Mouse (Mus musculus): ENCODE data around the gene Sult2b1. TPM values are rescaled to one million over a fixed set of nuclear protein-coding genes. Genes with fewer than 3 reads are reported as not detected.

Sult2b1 gene
- polyA plus RNA-seq, 1 experiment from 2014 or later, result 0.07 TPM

DNA sequence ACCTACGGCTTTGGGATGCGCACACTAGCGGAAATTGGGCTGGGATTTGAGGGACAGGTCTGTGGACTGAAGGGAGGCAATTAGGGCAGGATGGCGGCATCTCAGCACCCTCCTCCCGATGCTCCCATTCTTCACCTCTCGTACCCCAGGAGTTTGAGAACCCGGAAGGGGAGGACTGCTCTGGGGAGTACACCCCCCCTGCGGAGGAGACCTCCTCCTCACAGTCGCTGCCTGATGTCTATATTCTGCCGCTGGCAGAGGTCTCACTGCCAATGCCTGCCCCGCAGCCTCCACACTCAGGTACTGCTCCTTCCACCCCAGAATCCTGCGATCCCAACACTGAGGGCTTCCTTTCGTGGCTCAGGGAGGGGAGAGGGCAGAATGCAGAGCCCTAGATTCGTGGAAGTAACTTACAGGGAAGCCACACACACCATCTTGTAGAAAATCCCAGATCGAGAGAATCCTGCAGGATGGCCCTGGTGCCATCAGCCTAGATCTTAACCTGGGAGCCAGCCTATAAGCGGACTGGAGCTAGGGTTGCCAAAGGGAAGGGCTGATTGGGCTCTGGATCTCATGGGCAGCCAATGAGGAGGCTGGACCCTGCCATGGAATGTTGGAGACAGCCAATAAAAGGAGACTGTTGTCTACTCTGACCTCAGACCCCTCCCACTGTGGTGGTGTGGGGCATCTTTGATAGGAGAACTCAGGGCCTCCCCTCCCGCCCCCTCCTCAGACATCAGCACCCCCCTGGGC is 2.4 kb upstream of the Sult2b1 start:
- Histone ChIP-seq H3K4me1 (replicated peaks) (peaks cover 18% of the 10 kb centered on the region), H3K4me3 (replicated peaks) (no peak overlapping the region), H3K9me3 (replicated peaks) (no peaks in the 10 kb centered on the region), H3K27ac (replicated peaks) (no peak overlapping the region), H3K27me3 (peaks cover 83% of the 10 kb centered on the region), H3K36me3 (replicated peaks) (no peaks in the 10 kb centered on the region), H3K4me2 (no peak overlapping the region), H3K9ac (no peak overlapping the region)
- WGBS (ENCODE audit: insufficient replicate concordance), result 9% methylated on average over 17 of the region's 17 CpGs
- ATAC-seq (ENCODE audit: insufficient read depth), result no peak

DNA sequence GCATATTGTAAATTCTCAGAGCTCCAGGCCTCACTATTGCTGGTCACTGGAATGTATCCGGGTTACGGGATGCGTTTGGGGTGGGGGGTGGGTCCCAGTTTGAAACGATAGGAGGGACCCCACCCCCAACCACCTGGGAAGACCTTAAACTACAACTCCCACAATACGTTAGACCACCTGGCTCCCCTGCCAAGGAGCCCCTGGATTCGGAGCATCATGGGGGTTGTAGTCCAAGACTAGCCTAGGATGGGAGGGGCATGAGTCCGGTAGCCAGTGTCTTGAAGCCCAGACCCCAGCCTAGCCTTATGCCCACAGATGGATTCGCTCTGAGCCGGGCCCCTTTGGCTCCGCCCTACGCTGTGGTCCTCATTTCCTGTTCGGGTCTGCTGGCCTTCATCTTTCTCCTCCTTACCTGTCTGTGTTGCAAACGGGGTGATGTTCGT is 1.7 kb upstream of the Sult2b1 start:
- Histone ChIP-seq H3K4me1 (replicated peaks) (peaks cover 18% of the 10 kb centered on the region), H3K36me3 (replicated peaks) (no peaks in the 10 kb centered on the region), H3K27ac (replicated peaks) (no peak overlapping the region), H3K4me3 (replicated peaks) (no peak overlapping the region), H3K9me3 (replicated peaks) (no peaks in the 10 kb centered on the region), H3K9ac (no peak overlapping the region), H3K4me2 (no peak overlapping the region; the same call in 1 of the 2 replicates), H3K27me3 (peaks cover 81% of the 10 kb centered on the region)
- 6% methylated on average over 14 of the region's 14 CpGs for WGBS (ENCODE audit: insufficient replicate concordance)
- ATAC-seq (ENCODE audit: insufficient read depth), result no peak

DNA sequence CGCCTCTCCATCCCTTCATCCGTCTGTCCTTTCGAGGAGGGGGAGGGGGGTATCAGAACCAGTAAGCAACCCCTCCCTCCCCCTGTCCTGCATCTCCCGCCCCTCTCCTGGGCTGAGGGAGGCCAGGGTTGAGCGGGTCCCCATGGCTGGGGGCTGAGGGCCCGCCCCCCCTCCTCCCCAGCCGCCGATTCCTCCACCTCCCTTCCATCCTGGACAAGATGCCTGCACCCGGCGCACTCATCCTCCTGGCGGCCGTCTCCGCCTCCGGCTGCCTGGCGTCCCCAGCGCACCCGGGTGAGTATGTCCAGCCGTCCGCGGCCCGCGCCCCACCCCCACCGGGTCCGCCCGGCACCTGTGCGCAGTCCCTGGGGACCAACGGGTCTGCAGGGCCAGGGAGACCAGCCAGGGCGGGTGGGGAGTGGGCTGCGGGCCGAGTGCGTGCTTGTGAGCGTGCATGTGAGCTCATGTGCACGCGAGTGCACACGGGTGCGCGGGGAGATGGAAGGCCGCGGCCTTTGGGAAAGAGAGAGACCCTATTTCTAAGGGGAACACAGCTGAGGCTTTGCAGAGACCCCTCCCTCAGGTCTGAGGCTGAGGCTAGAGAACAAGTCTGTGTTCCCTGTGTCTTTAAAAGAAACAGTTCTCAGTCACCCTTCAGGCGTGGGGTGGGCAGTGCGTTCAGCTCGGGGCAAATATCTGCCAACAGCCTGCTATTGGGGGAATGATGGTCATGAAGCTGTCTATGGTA is 1.1 kb upstream of the Sult2b1 start:
- ATAC-seq (ENCODE audit: insufficient read depth), result no peak
- Histone ChIP-seq H3K27ac (replicated peaks) (no peak overlapping the region), H3K9me3 (replicated peaks) (no peaks in the 10 kb centered on the region), H3K9ac (no peak overlapping the region), H3K27me3 (peaks cover 80% of the 10 kb centered on the region), H3K4me2 (peak overlapping the region; percentile 15; the same call in 1 of the 2 replicates), H3K36me3 (replicated peaks) (no peaks in the 10 kb centered on the region), H3K4me1 (replicated peaks) (peaks cover 18% of the 10 kb centered on the region), H3K4me3 (replicated peaks) (peak overlapping the region; percentile 18; the same call in 1 of the 2 replicates)
- 2% methylated on average over 40 of the region's 42 CpGs for WGBS (ENCODE audit: insufficient replicate concordance)

DNA sequence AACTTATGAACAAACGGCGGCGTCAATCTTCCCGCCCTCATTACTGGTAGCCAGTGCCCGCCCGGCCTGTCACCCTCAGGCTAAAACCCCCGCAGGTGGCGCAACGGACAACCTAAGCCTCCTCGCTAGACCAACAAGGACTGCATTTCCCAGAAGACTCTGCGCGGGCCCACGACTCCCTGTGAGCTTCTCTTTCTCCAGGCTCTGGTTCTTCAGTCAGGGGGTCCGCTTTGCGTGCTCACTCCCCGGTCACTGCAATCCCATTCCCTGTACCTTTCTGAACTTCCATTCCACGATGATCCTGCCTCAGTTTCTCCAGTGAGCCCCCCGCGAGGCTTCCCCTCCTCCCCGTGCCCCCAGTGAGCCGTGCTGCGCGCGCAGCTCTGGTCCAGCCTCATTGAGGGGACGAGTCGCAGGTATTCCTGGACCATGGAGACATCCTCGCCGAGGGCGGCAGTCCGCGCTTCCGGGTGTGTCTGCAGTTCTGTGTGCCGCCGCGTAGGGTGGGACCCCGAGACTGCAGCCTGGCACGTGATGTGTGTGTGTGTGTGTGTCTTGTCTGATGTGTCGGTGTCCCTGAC is 868 bp downstream of the Sult2b1 start, which contains the start of gene Lmtk3:
Lmtk3 (plus strand) TSS at position 228 of the 581 bp plus-strand sequence.
- Histone ChIP-seq H3K9ac (peak within 1 kb of the TSS; percentile 23; the same call in 1 of the 2 replicates), H3K27me3 (peaks cover 85% of the 10 kb centered on the region), H3K27ac (replicated peaks) (no peak within 1 kb of the TSS), H3K36me3 (replicated peaks) (no peaks in the 10 kb centered on the region), H3K4me3 (replicated peaks) (peak within 1 kb of the TSS; percentile 56), H3K9me3 (replicated peaks) (no peaks in the 10 kb centered on the region), H3K4me2 (peak within 1 kb of the TSS; percentile 72), H3K4me1 (replicated peaks) (peaks cover 23% of the 10 kb centered on the region)
- under 1% methylated on average over 38 of the region's 38 CpGs for WGBS (ENCODE audit: insufficient replicate concordance)
- ATAC-seq (ENCODE audit: insufficient read depth), result peak; percentile 41

DNA sequence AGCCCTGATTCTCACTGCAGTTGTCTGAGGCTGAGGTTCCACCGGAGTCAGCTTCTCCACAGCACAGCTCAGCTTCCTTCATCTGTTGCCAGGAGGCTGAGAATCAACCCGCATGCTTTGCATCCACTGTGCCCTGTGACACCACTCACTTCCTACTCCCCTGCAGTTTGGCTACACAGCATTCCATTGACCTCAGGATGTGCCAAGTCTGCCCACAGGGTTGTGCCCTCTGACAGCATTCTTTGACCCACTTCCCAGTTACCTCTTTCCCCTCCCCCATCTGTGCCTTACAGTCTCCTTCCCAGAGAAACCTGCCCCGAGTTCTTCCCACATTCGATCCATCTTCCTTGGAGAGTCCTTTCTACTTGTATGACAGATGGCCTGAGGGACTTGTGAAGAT is 2.2 kb downstream of the Sult2b1 start:
- Histone ChIP-seq H3K9ac (no peak overlapping the region), H3K9me3 (replicated peaks) (no peaks in the 10 kb centered on the region), H3K27ac (replicated peaks) (no peak overlapping the region), H3K4me3 (replicated peaks) (no peak overlapping the region), H3K27me3 (peaks cover 80% of the 10 kb centered on the region), H3K4me2 (no peak overlapping the region), H3K4me1 (replicated peaks) (peaks cover 23% of the 10 kb centered on the region), H3K36me3 (replicated peaks) (no peaks in the 10 kb centered on the region)
- no peak for ATAC-seq (ENCODE audit: insufficient read depth)
- 46% methylated on average over 4 of the region's 4 CpGs for WGBS (ENCODE audit: insufficient replicate concordance)

DNA sequence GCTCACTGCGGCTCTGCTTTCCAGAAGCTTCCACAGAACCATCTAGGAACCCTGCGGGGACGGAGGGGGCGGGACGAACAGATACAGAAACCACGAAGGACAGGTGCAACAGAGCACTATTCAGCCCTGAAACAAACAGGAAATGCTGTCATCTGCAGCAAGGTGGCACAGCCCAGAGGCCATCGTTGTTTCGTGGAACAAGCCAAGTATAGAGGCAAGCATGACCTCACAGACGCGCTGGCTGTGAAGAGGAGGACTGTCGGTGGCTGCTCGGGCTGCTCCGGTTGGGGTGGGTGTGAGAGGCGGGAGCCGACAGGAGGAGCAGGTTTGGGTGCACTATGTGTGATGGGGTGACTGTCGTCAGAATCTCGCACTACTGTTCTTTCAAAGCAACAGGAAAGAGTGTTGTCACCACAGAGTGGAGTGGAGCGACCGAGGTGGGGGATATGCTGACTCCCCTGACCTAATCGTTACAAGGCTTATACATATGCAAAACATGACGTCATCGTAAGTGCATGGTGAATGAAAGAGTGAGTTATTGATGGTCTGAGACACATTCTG is 5.3 kb downstream of the Sult2b1 start:
- peak overlapping the region; percentile 32; the same call in 1 of the 2 replicates for H3K4me2 ChIP-seq
- H3K9ac ChIP-seq, result no peak overlapping the region
- H3K4me3 ChIP-seq (replicated peaks), result no peak overlapping the region
- H3K36me3 ChIP-seq (replicated peaks), result no peaks in the 10 kb centered on the region
- no peaks in the 10 kb centered on the region for H3K9me3 ChIP-seq (replicated peaks)
- peaks cover 50% of the 10 kb centered on the region for H3K27me3 ChIP-seq
- peaks cover 13% of the 10 kb centered on the region for H3K4me1 ChIP-seq (replicated peaks)
- no peak overlapping the region for H3K27ac ChIP-seq (replicated peaks)
- ATAC-seq (ENCODE audit: insufficient read depth), result no peak
- WGBS (ENCODE audit: insufficient replicate concordance), result 14% methylated on average over 22 of the region's 22 CpGs

DNA sequence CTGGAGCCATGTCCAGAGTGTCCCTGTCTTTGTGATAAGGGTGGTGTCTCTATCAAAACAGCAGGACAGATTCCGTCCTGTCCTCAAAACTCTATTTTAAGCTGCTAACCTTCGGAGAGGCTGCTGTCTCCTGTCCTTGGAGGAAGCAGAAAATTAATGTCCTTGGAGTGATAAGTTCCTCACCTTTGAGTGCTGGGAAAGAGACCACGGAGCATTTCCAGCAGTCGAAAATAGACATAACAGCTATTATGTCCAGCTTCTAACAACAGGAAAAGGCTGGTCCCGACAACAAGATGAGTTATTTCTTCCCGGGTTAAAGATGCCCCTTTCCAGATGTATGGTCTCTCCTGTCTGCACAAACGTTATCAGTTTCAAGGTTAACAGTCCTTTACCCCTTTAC is 9.2 kb downstream of the Sult2b1 start:
- whole genome bisulfite sequencing (ENCODE audit: insufficient replicate concordance), result 46% methylated on average over 7 of the region's 7 CpGs
- Histone ChIP-seq H3K27ac (replicated peaks) (no peak overlapping the region), H3K9me3 (replicated peaks) (no peaks in the 10 kb centered on the region)

DNA sequence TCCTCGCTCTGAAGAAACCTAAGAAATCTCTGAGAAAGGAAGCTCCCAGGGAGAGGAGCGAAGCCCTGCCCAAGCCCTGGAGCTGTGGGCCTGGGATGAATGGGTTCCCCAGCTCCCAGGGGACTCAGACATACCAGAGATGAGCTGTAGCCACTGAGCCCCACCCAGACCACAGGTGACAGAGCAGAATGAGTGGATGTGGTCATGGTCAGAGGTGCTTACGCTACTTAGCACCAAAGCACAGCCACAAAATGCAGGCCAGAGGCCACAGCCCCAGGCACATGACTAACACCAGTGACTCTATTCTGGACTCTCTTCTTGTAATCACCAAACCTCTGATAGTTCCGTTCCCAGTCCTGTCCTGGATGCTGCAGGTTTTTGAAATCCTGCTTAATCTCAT is 13.4 kb downstream of the Sult2b1 start:
- Histone ChIP-seq H3K4me1 (replicated peaks) (no peaks in the 10 kb centered on the region), H3K36me3 (replicated peaks) (no peaks in the 10 kb centered on the region), H3K4me2 (no peak overlapping the region), H3K9ac (no peak overlapping the region), H3K4me3 (replicated peaks) (no peak overlapping the region), H3K27ac (replicated peaks) (no peak overlapping the region), H3K9me3 (replicated peaks) (no peaks in the 10 kb centered on the region), H3K27me3 (0 out of 2 replicates have a peak, but pooled peaks cover 13% of the 10 kb centered on the region)
- ATAC-seq (ENCODE audit: insufficient read depth), result no peak
- 51% methylated on average over 4 of the region's 4 CpGs for WGBS (ENCODE audit: insufficient replicate concordance)

More for the DNA sequence above, 9.2 kb downstream of the Sult2b1 start:
- Histone ChIP-seq H3K4me1 (replicated peaks) (peaks cover 6% of the 10 kb centered on the region), H3K27me3 (peaks cover 34% of the 10 kb centered on the region), H3K9ac (no peak overlapping the region), H3K4me3 (replicated peaks) (no peak overlapping the region), H3K36me3 (replicated peaks) (no peaks in the 10 kb centered on the region), H3K4me2 (no peak overlapping the region)
- no peak for ATAC-seq (ENCODE audit: insufficient read depth)

DNA sequence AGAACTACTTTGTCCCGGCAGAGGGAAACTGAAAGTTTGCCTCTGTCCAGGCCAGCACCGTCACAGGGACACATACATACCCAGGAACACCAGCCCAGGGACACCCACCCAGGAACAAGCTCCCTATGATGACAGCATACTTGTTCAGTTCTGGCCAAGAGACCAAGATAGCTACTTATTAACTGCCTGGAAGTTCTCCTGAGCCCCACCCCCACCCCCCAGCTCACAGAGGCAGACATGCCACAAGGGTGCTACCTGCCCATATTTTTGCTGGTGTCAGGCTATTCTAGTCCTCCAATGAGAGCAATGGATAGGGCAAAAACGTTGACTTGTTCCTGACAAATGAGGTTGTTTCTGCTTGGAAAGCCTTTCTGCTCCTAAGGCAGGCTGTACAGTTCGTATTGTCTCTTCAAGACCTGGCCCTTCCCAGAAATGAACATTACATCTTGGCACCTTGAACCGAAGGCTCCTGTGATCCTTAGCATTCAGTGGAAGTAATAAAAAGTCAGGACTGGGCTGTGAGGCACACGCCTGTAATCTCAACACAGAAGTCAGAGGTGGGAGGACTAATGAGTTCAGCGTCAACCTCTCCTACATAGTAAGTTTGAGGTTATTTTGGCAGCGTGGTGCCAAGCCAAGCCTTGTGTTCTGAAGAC is 13.9 kb downstream of the Sult2b1 start:
- no peak overlapping the region for H3K9ac ChIP-seq

DNA sequence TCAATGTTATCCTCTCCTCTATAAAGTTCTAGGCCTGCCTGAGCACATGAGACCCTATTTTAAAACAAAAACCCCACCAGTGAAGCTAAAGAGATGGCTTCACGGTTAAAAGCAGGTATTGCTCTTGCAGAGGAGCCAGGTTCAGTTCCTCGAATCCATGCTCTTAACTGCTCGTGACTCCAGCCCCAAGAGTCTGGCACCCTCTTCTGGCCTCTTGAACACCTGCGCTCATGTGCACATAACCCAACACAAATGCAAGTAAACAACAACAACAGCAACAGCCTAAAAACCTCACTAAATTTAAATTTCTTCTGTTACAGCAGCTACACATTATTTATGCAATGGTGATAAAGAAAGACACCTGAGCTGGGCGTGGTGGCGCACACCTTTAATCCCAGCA is 17.0 kb downstream of the Sult2b1 start:
- no peak overlapping the region for H3K4me2 ChIP-seq
- no peaks in the 10 kb centered on the region for H3K4me1 ChIP-seq (replicated peaks)
- no peak for ATAC-seq (ENCODE audit: insufficient read depth)
- H3K9me3 ChIP-seq (replicated peaks), result no peaks in the 10 kb centered on the region
- no peak overlapping the region for H3K4me3 ChIP-seq (replicated peaks)
- H3K27me3 ChIP-seq, result peaks cover 4% of the 10 kb centered on the region; the same call in 1 of the 2 replicates
- no peak overlapping the region for H3K27ac ChIP-seq (replicated peaks)
- 73% methylated on average over 6 of the region's 6 CpGs for WGBS (ENCODE audit: insufficient replicate concordance)
- no peak overlapping the region for H3K9ac ChIP-seq
- no peaks in the 10 kb centered on the region for H3K36me3 ChIP-seq (replicated peaks)

More for the DNA sequence above, 13.9 kb downstream of the Sult2b1 start:
- WGBS (ENCODE audit: insufficient replicate concordance), result 48% methylated on average over 8 of the region's 8 CpGs
- no peak for ATAC-seq (ENCODE audit: insufficient read depth)
- Histone ChIP-seq H3K9me3 (replicated peaks) (no peaks in the 10 kb centered on the region), H3K4me2 (no peak overlapping the region), H3K27ac (replicated peaks) (no peak overlapping the region), H3K27me3 (peaks cover 13% of the 10 kb centered on the region; the same call in 1 of the 2 replicates), H3K4me3 (replicated peaks) (no peak overlapping the region), H3K4me1 (replicated peaks) (no peaks in the 10 kb centered on the region), H3K36me3 (replicated peaks) (no peaks in the 10 kb centered on the region)

Data from liver, embryonic 15.5 days (tissue).